Mouse (Mus musculus) forebrain, embryonic 11.5 days (tissue): ENCODE data around the gene Baz2b. TPM values are rescaled to one million over a fixed set of nuclear protein-coding genes. Genes with fewer than 3 reads are reported as not detected.

Experiments
- ATAC-seq: fragments of 200-750 bp; cut with Nextera tagmentation; replicated peaks from 2 replicates; pipeline ENCODE4 v1.8.0; 2017; ENCODE audit warnings: moderate TSS enrichment; ENCODE audit not compliant: low FRiP score
- DNase-seq: peaks from one replicate; pipeline ENCODE4 v3.0.0-alpha.2; 2017; ENCODE audit warnings: low spot score
- H3K27ac ChIP-seq: fragments of 300-500 bp; sonication (generic); 2 replicates; pipeline ENCODE4 v1.5.1; 2014; ENCODE audit warnings: low read depth, low read length
- H3K27me3 ChIP-seq: fragments of 300-500 bp; sonication (generic); 2 replicates; pipeline ENCODE4 v1.6.1; 2014; ENCODE audit warnings: mild to moderate bottlenecking, low read length, mixed read lengths; ENCODE audit not compliant: control insufficient read depth, insufficient read depth
- H3K36me3 ChIP-seq: fragments of 300-500 bp; sonication (generic); 2 replicates; pipeline ENCODE4 v1.6.1; 2014; ENCODE audit warnings: mild to moderate bottlenecking, low read length, moderate library complexity, mixed read lengths; ENCODE audit not compliant: control insufficient read depth, insufficient read depth
- H3K4me1 ChIP-seq: fragments of 300-500 bp; sonication (generic); replicated peaks from 2 replicates; pipeline ENCODE4 v1.6.1; 2014; ENCODE audit warnings: low read length, mixed read lengths; ENCODE audit not compliant: control insufficient read depth, insufficient read depth
- H3K4me2 ChIP-seq: fragments of 300-500 bp; sonication (generic); 2 replicates; pipeline ENCODE4 v1.6.1; 2014; ENCODE audit warnings: low read depth, mild to moderate bottlenecking, low read length, moderate library complexity, mixed read lengths; ENCODE audit not compliant: severe bottlenecking
- H3K4me3 ChIP-seq: fragments of 300-500 bp; sonication (generic); 2 replicates; pipeline ENCODE4 v1.5.1; 2014; ENCODE audit warnings: low read depth, low read length
- H3K9ac ChIP-seq: fragments of 300-500 bp; sonication (generic); 2 replicates; pipeline ENCODE4 v1.6.1; 2014; ENCODE audit warnings: low read length
- H3K9me3 ChIP-seq: fragments of 300-500 bp; sonication (generic); 2 replicates; pipeline ENCODE4 v1.6.1; 2016; ENCODE audit warnings: low read length, mixed read lengths; ENCODE audit not compliant: control insufficient read depth
- WGBS: fragments of 180-500 bp; shearing (Covaris S2); extraction: QIAGEN DNeasy Blood & Tissue Kit; methylation state at CpG from one replicate; pipeline ENCODE4 v1.1.7; 2014; 5-methylcytosine and 5-hydroxymethylcytosine counted together
- polyA plus RNA-seq: library from polyadenylated mRNA; unstranded; fragments of >200 nt; fragmentation: Nextera tagmentation; extraction: Ambion mirVana; gene quantifications from 2 replicates; pipeline ENCODE4 v1.2.1, GENCODE M21; 2014

Baz2b gene
- polyA plus RNA-seq, 1 experiment from 2014 or later: 84.0 TPM

DNA sequence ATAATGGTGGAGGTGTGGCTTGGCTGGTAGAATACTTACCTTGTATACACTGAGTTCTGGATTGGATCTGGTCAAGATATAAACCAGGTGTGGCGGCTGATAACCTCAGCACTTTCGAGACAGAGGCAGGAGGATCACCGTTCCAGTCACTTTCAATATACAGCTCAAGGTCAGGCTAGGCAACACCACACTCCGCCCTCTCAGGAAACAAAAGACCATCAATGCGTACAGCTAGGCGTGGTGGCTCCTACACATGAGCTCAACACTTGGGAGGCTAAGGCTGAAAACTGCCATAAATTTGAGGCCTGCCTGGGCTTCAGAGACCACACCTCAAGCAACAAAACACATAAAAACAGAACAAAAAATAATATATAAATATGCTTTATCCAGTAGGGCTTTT, 188.5 kb downstream of the Baz2b start:
- no peaks in the 10 kb centered on the region for H3K9me3 ChIP-seq
- no peaks in the 10 kb centered on the region for H3K27me3 ChIP-seq
- ATAC-seq (no peak), DNase-seq (no peak)
- no peaks in the 10 kb centered on the region for H3K4me1 ChIP-seq
- H3K36me3 ChIP-seq: no peaks in the 10 kb centered on the region
- H3K9ac ChIP-seq: no peak overlapping the region
- no peak overlapping the region for H3K4me2 ChIP-seq
- no peak overlapping the region for H3K27ac ChIP-seq
- WGBS: 94% methylated on average over 6 of the region's 6 CpGs
- no peak overlapping the region for H3K4me3 ChIP-seq

DNA sequence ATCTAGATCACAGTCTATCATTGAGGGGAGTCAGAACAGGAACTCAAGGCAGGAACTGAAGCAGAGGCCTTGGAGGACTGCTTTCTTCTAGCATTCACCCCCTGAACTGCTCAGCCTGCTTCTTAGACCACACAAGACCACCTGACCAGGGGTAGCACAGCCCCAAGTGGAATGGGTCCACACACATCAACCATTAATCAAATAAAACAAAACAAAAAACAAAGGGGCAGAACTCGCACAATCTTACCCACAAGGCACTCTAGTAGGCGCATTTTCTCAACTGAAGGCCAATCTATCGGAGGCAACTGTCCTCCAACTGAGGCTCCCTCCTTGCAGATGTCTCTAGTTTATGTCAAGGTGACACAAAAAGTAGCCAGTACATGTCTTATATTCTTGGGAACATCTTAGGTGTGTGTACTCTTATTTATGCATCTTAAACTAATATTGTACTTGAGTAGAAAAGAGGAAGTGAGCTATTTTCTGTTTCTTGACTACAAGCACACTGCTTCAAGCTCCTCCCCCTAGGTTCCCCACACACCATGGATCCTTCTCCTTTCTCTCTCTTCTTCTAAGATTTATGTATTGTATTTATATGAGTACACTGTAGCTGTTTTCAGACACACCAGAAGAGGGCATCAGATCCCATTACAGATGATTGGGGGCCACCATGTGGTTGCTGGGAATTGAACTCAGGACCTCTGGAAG, 189.9 kb downstream of the Baz2b start:
- Histone ChIP-seq H3K4me1 (no peaks in the 10 kb centered on the region), H3K9me3 (no peaks in the 10 kb centered on the region), H3K27ac (no peak overlapping the region), H3K4me2 (no peak overlapping the region), H3K9ac (no peak overlapping the region), H3K36me3 (no peaks in the 10 kb centered on the region), H3K27me3 (no peaks in the 10 kb centered on the region), H3K4me3 (no peak overlapping the region)
- no peak for DNase-seq
- no peak for ATAC-seq
- WGBS: 95% methylated on average over 3 of the region's 3 CpGs

DNA sequence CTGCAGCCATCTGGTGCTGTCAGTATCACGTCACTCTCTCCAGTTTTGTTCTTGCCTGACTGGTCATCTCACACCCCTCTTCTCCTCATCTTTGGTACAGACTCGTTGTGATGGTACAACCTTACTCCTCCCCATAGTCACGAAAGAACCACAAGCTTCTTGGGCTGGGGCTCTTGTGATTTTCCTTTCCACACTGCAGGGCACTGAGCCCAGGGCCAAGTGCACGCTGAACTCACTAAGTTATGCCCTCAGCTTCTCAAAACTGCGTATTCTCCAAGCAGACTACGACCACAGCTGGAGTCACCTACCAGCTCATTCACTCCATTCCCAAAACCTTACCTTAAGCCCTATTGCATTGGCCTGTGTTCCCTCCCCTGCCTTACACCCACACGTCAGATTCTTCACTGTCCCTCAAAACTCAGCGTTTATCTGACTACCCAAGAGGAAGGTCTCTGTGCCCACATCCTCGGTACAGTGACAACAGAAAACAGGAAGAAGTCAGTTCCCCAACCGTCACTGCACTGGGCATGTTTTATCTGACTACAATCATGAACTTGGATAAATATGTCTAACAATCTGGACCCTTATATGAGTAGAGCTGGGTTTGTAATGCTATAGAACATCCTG, 190.7 kb downstream of the Baz2b start:
- 86% methylated on average over 10 of the region's 10 CpGs for WGBS

DNA sequence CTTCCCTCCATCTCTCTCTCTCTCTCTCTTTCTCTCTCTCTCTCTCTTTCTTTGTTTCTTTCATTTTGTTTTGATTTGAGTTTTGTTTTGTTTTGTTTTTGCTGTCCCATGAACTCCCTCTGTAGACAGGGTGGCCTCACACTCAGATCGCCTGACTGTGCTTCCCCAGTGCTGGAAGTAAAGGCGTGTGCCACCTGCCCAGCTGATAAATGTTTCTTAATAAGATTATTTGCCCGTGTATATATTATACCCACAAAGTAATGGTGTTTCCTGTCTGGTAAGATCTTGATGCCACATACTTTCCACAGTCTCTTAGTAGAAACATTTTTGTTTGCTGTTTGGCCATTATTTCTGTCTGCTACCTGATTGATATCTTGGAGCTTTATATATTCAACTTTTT, 198.1 kb downstream of the Baz2b start:
- H3K9me3 ChIP-seq: no peaks in the 10 kb centered on the region
- no peak overlapping the region for H3K4me2 ChIP-seq
- ATAC-seq (no peak), DNase-seq (no peak)
- H3K4me1 ChIP-seq: no peaks in the 10 kb centered on the region
- no peak overlapping the region for H3K4me3 ChIP-seq
- no peaks in the 10 kb centered on the region for H3K27me3 ChIP-seq
- no peak overlapping the region for H3K9ac ChIP-seq
- no peak overlapping the region for H3K27ac ChIP-seq
- H3K36me3 ChIP-seq: no peaks in the 10 kb centered on the region
- WGBS: 95% methylated on average over 3 of the region's 3 CpGs

More for the DNA sequence above, 190.7 kb downstream of the Baz2b start:
- Histone ChIP-seq H3K36me3 (no peaks in the 10 kb centered on the region), H3K9me3 (no peaks in the 10 kb centered on the region), H3K9ac (no peak overlapping the region), H3K4me1 (no peaks in the 10 kb centered on the region), H3K27me3 (no peaks in the 10 kb centered on the region), H3K27ac (no peak overlapping the region), H3K4me3 (no peak overlapping the region), H3K4me2 (no peak overlapping the region)
- DNase-seq (no peak), ATAC-seq (no peak)

DNA sequence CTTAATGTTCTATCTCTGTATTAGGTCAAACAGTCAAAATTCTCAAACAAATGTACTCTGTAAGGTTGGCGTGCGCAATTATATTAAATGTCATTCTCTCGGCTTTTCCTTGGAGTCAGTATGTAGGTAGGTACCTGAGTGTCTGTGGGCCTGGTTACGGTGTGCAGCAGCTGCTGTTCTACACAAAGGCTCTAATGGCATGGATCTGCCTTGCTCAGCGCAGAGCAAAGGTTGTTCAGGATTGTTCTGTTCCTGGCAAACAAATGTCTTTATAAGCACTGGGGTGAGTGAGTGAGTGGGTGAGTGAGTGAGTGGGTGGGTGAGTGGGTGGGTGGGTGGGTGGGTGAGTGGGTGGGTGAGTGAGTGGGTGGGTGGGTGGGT, 206.0 kb downstream of the Baz2b start:
- H3K9ac ChIP-seq: no peak overlapping the region
- no peaks in the 10 kb centered on the region for H3K27me3 ChIP-seq
- H3K9me3 ChIP-seq: no peaks in the 10 kb centered on the region
- DNase-seq (no peak), ATAC-seq (no peak)
- 93% methylated on average over 5 of the region's 5 CpGs for WGBS
- H3K4me2 ChIP-seq: no peak overlapping the region
- H3K4me1 ChIP-seq: no peaks in the 10 kb centered on the region
- H3K4me3 ChIP-seq: no peak overlapping the region
- H3K36me3 ChIP-seq: no peaks in the 10 kb centered on the region
- no peak overlapping the region for H3K27ac ChIP-seq

DNA sequence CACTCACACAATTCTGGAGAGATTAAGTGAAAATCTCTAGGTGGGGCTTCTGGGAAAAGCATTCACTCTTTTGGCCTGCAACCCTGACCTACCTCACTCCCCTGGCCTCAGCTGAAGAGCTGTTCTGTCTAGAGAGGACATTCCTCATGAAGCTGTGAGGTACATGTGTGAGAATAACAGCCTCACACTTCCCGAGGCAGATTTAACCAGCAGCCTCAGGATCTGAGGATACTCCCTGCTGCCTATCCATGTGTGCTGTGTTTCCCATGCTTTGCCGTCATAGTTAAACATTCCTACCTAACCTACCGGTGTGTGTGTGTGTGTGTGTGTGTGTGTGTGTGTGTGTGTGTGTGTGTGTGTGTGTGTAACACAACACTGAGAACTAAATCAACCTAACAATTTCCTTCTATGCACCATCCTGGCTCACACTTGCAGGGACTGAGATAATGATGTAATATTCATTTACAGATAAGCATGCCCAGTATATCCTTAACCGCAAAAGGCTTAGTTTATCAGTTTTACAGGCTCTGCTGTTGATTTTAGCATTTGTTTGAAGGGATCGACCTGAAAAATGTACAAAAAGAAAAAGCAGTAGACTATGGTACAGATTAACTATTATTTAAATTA, 206.5 kb downstream of the Baz2b start:
- H3K4me2 ChIP-seq: no peak overlapping the region
- no peak overlapping the region for H3K27ac ChIP-seq
- ATAC-seq: no peak
- no peaks in the 10 kb centered on the region for H3K27me3 ChIP-seq
- H3K4me1 ChIP-seq: no peaks in the 10 kb centered on the region
- no peaks in the 10 kb centered on the region for H3K9me3 ChIP-seq
- DNase-seq: no peak
- H3K36me3 ChIP-seq: no peaks in the 10 kb centered on the region
- no peak overlapping the region for H3K4me3 ChIP-seq
- 94% methylated on average over 5 of the region's 5 CpGs for WGBS
- H3K9ac ChIP-seq: no peak overlapping the region

DNA sequence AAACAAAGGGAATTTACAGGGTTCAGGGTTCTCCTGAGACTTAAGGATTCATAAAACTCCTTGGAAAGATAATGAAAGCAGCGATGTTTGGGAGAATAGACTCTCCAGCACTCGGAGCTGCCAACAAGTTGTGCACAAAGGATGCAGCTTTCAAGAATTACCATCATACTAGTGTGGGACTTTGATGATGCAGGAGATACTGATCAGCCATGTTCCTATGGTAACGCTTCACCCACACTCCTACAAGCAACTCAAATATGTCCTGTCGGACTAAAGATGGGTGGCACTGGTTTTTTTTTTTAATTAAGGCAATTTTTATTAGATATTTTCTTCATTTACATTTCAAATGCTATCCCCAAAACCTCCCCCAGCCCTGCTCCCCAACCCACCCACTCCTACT, 209.4 kb downstream of the Baz2b start:
- 96% methylated on average over 4 of the region's 4 CpGs for WGBS
- Histone ChIP-seq H3K4me2 (no peak overlapping the region), H3K36me3 (no peaks in the 10 kb centered on the region), H3K9me3 (no peaks in the 10 kb centered on the region), H3K9ac (no peak overlapping the region), H3K4me3 (no peak overlapping the region), H3K27ac (no peak overlapping the region), H3K4me1 (no peaks in the 10 kb centered on the region), H3K27me3 (no peaks in the 10 kb centered on the region)
- DNase-seq (no peak), ATAC-seq (no peak)

DNA sequence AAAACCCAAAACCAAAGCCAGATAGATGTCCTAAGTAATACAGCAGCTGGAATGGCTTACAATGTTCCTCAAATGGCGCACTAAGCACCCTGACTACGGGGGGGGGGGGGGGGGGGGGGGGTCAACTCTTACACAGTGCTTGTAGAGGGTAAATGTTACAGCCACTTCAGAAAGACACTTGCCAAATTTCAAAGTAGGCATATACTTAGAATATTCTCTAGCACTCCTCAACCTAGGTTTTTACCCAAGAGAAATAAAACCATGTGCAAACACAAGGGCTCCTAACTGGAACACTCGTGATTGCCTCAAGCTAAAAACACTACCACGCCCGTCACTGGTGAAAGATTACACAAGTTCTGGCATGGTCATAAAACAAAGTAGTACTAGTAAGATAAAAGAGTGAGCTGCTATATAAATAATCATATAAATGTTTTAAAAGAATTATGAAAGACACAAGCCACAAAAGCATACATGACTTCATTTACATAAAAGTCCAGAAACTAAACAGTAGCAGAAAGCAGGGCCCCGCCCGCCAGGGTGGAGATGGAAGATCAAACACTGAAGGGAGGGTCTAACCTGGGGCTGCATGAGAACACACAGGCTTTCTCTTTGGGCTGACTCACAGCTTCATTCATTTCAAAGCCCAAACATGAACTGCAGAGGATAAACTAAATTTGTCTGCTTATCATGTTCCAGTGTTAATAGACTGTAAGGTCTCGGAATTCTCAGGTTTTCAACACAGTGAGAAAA, 212.0 kb downstream of the Baz2b start:
- no peak for DNase-seq
- 88% methylated on average over 8 of the region's 8 CpGs for WGBS

More for the DNA sequence above, 212.0 kb downstream of the Baz2b start:
- Histone ChIP-seq H3K4me3 (no peak overlapping the region), H3K27ac (no peak overlapping the region), H3K27me3 (no peaks in the 10 kb centered on the region), H3K9me3 (no peaks in the 10 kb centered on the region), H3K9ac (no peak overlapping the region), H3K36me3 (no peaks in the 10 kb centered on the region), H3K4me1 (no peaks in the 10 kb centered on the region), H3K4me2 (no peak overlapping the region)
- no peak for ATAC-seq
